Mouse (Mus musculus) brain, embryonic 14.5 days (tissue): ENCODE measurements at regions not wholly inside any gene's neighbourhood (a gene's known extent, or its start where the extent isn't known, plus 50 kb on each side); places are given as distances from the start of the nearest gene placed in this dataset.

ENCODE experiments used
- DNase-seq: peaks from one replicate; pipeline ENCODE4 v3.0.0-alpha.2; 2011; ENCODE audit warnings: low read depth
- CTCF ChIP-seq: fragments of 200-500 bp; IDR thresholded peaks from 2 replicates; pipeline ENCODE4 v1.5.1; 2012; ENCODE audit warnings: inconsistent platforms, mild to moderate bottlenecking, moderate library complexity, borderline replicate concordance; ENCODE audit not compliant: insufficient read depth, insufficient read length; ENCODE audit errors: extremely low read depth
- POLR2A ChIP-seq: fragments of 200-500 bp; IDR thresholded peaks from 2 replicates; pipeline ENCODE4 v1.6.1; 2012; ENCODE audit warnings: mild to moderate bottlenecking, inconsistent platforms, borderline replicate concordance; ENCODE audit not compliant: poor library complexity, insufficient read depth, insufficient read length, severe bottlenecking; ENCODE audit errors: extremely low read depth

DNA sequence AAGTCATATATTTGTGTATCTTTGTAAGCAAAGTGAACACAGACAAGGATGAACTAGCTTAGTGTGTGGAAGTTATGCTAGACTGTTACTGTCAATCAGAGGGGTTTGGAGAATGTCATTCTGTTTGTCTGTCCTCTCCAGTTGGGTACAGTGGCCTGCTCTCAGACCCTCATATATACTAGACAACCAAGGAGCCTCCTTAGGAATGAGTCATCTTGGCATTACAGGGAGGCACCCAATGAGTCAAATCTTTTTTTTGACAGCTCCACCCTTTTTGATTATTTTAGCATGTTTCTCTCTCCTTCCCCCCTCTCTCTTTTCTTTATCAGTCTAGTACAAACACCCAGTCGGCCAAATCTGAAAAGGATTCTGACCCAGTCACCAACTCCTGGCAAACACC lies 416.3 kb upstream of the Ubash3b start:
- DNase-seq = no peak

DNA sequence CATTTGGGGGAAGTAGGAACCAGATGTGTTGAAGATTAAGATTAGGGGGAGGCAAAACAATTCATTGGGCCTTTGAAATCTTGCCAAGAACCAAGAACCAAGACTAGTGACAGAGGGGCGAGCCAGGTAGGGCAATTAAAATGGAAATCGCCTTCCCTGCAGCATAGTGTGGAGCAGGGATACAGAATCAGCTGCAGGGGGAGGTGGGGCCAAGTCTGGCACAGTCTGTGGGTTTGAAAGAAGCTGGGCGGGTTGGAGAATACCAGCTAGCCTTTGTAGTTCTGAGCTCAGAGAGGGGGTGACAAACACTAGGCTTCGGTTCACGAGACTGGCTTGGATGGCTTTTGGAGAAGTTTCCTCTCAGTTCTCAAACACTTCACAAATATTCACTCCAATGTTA lies 414.3 kb upstream of the Ubash3b start:
- TF ChIP-seq POLR2A (no peak), CTCF (no peak)
- DNase-seq = peak; percentile 86

More for the DNA sequence above, 416.3 kb upstream of the Ubash3b start:
- TF ChIP-seq CTCF (no peak), POLR2A (no peak)

DNA sequence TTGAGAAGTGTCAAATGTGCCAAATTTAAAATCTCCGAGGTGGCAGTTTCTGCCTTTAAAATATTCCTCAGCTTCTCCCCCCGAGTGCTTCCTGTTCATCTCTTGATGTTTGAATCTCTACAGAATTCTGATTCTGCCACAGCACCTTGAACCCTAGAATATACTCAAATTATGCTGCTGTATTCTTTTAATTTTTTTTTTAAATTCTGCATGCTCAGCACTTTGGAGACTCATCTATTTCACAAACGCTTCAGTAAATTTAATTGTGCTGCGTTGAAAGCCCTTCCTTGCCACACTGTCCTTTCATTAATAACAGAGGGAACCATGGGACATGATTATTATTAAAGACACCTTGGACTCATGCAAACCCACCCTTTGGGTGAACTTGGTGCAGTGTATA lies 408.8 kb upstream of the Ubash3b start:
- no peak for DNase-seq
- TF ChIP-seq POLR2A = no peak
- TF ChIP-seq CTCF = no peak

DNA sequence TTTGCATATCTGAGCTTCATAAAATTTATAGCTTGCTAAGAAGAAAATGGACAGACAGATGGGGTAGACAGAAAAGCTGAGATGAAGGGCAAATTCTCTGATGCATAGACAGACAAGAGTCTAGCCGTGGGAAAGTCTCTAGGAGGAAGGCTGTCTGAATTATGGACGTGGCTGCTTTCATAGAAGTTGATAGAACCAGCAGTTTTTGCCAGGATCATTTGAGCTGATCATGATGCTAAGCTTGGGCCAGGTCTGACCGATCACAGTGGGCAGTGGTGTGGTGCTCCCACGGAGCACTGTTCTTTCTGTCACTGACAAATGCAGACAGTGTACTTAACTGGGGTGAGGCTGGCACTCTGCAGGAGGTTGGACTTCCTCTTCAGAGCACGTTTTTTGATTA lies 405.0 kb upstream of the Ubash3b start:
- DNase-seq = no peak
- TF ChIP-seq POLR2A (no peak), CTCF (no peak)

DNA sequence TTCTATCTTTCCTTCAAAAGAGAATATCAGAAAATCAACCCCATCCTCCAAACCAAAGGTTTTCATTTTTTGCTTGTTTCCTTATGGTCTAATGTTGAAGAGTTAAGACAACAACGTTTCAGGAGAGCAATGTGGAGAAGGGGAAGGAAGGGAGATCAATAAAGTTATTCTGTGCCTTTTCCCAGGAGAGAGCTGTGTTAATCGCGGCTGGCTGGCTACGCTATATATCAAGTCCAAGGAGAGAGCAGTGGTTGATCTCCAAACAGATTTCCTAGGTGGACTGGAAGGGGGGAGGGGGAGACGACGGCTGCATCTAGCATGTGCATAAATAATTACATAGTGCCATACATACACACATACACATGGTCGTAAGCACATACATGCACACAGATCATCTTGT lies 404.3 kb upstream of the Ubash3b start:
- TF ChIP-seq CTCF (no peak), POLR2A (no peak)

DNA sequence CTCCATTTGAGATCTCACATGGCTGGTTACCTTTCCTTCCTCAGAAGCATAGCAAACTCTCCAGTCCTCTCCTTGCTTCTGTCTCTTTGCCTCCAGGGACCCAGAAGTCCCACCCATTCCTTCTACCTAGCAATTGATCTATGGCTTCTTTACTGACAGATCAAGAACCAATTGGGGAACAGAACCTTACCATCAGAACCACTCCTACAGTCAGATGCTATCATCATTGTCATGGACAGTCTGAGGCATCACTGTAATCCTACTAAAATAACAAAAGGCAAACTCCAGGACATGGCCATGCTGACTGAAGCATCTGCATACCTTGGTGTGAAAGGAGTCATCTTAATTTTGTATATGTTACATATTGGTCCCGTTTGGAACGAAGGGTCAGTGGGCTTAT lies 401.9 kb upstream of the Ubash3b start:
- DNase-seq = no peak
- TF ChIP-seq CTCF (no peak), POLR2A (no peak)

More for the DNA sequence above, 404.3 kb upstream of the Ubash3b start:
- peak; percentile 14 for DNase-seq

DNA sequence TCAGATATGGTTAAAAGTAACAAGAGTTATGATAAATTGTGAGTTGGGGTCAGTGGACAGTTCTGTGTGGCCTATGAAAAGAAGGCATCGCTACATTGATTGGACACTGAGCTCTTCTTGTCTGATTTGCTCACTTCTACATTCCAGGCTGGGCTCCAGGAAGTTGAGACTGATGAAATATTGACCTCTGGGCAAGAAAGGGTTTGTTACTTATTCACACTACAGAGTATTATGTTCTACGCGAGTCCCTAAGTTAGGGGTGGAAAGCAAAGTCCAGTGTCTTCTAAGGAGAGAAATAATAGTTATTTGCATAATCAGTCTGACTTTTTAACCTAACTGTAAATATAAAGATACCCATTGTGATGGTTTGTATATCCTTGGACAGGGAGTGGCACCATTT lies 397.0 kb upstream of the Ubash3b start:
- TF ChIP-seq POLR2A (no peak), CTCF (no peak)
- no peak for DNase-seq

DNA sequence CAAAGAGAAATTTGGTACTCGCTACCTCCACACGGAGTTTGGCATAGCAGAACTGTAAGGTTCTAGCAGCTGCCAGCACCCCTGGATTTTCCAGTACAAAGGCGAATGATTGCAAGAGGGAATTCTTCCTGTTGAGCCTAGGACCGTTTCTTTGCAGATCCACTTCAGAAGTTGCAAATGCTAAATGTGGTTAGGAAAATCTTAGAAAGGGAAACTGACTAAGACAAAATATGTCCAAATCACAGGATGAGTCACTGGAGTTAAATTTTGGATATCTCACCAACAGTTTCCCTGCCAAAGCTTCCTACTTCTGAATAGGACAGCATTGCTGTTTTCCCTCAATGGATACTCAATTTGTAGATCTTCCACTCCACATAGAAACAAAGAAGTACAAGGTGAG lies 395.4 kb upstream of the Ubash3b start:
- TF ChIP-seq CTCF (no peak), POLR2A (no peak)
- DNase-seq = no peak

DNA sequence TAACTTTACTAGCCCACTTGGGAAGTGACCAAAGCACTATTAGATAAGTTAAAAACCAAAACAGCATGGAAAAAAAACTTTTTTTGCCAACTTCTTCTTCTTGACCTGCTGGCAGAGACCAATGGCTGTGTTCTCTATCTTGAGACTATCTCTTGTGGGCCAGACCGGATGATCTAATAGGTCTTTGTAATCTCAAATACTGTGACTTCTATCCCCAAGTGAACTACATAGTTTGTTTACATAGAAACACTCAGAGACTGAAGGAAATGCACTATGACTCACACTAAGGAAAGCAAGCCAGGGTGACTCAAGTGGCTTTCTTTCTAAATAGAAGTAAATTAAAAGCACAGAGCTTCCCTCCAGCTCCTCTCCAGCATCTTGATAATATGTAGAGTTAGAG lies 384.3 kb upstream of the Ubash3b start:
- DNase-seq = no peak
- TF ChIP-seq CTCF (no peak), POLR2A (no peak)

DNA sequence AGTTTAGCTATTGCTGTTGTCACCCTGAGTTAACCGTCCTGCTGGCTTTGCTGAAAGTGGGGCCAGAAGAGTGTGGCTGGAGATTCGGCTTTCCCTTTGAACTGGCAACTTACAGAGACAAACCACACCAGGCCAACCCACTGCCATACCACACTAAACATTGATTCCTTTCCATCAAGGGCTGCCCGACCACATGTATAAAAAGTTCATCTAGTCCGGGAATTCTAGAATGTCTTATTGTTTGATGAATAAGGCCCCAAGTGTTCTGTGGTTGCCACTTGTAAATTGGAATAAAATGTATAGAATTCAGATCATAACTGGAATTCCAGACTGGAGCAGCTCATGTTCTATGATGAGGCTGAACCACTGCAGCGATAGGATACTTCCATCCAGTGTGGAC lies 381.0 kb upstream of the Ubash3b start:
- DNase-seq = no peak
- no peak for TF ChIP-seq CTCF
- no peak for TF ChIP-seq POLR2A

DNA sequence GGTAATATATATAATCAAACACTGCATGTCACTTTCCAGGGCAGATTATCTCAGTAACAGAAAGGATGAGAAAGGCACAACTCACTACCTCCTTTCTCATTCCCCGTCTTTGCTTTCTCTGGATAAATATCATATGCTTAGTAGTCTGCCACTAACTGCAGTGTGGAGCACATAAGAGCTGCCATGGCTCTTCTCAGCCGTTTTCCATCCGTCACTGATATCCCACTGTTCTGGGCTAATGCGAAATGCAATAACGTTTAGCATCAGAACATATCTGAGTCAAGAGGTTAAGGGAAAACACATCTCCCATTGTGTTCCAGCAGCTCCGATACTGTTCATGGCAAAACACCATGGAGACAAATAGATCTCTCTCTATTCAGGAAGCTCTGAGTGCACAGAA lies 379.8 kb upstream of the Ubash3b start:
- TF ChIP-seq POLR2A (no peak), CTCF (no peak)
- peak; percentile 55 for DNase-seq

DNA sequence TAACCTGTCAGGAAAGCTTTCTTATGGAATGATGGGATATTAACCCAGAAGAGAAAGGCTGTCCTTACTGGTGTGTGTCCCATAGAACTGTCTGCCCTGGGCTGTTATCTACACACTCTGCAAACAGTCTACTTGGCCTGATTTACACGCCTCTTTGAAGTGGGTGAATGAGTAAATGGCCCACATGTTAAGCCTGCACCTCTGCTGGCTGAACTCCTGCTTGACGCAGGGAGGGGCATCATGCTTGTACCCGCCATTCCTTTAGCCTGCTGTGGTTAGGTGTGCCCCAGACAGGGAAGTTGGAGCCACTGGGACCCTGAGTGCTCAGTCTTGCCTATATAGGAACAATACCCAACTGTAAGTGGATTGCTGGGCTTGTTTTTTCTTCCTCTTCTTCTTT lies 371.3 kb upstream of the Ubash3b start:
- TF ChIP-seq CTCF (no peak), POLR2A (no peak)

DNA sequence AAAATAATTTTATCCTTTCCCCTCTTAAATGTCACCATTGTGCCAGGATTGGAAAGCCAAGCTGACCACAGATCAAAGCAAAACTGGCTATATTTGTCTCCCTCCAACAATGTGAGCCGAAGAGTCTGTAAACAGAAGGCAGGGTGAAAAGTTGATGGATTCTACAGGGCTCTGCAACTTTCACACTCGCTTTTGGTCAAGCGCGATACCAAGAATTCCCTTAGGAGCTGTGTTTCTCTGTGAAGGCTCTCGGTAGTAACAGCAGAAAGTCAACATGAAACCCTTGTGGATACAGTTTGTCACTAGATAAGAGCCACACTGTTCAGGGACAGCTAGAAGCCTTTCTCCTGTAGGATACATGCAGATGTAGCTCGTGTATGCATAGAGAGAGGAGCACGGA lies 370.8 kb upstream of the Ubash3b start:
- TF ChIP-seq CTCF (no peak), POLR2A (no peak)
- no peak for DNase-seq

More for the DNA sequence above, 371.3 kb upstream of the Ubash3b start:
- DNase-seq = no peak

DNA sequence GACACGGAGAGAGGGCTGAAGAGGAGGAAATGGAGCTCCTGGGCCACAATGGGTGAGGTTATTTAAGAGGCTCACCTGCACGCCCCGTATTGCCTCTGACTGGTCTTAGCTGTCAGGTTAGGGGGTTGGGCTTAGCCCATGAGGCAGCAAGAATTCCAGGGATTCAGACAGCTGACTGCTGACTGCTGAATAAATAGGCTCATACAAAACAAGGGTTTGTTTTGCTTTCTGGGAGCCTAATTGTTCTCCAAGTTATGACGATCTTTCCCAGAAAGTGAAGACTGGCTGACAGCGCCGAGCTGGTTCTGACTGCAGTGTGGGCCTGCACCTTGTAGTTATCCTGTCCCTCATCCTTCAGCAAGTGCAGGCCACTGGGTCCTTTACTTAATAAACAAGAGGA lies 370.1 kb upstream of the Ubash3b start:
- DNase-seq = no peak
- TF ChIP-seq POLR2A (no peak), CTCF (no peak)

DNA sequence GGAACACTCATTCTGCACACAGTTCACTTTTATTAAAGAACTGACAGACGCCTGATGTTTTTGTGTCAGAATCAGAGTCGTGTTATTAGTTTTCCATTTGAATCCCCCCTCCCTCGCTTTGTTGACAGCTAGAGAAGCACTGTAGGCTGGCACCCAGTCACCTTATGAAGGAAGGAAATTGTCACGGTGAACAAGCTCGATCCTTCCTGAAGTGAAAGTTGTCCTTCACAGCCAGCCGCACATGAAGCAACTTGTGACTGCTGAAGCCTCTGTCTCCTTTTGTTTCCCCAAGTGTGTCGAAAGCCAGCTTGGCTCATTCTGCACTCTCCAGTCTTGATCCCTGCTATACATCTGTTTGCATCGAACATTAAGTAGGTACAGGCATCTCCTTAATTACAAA lies 364.6 kb upstream of the Ubash3b start:
- DNase-seq = peak; percentile 81
- TF ChIP-seq CTCF (no peak), POLR2A (no peak)

DNA sequence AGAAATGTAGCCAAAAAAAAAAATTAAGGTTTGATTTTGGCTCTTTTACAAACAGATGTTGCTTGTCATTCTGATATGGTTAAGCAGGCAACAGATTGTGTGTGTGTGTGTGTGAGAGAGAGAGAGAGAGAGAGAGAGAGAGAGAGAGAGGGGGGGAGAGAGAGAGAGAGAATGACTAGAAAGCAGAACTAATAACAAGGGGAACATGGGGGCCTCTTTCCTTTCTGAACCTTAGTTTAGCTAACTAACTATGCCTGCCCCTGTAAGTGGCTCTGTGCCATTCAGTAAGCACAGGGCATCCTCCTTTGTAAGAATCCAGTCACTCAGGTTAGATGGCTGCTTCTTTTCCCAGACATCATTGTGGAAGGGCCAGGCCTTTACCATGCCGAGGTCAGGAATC lies 364.0 kb upstream of the Ubash3b start:
- peak; percentile 66 for DNase-seq
- TF ChIP-seq CTCF (no peak), POLR2A (no peak)

DNA sequence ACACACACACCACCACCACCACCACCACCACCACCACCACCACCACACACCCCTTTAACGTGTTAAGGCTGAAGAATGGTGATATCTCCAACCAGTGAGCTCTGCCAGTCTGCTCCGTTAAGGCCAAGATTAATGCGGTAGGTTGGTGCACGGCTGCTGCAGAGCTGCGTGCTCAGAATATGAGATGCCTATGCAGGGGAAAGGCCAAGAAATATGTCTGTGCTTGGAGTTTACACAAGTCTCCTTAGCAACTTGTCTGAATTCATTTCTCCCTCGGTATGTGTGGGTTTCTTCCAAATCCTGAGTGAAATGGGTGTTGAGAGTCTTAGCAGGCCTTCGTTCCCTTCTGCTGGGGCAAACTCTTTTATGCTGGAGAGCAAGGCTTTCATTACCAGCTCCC lies 363.1 kb upstream of the Ubash3b start:
- TF ChIP-seq CTCF (no peak), POLR2A (no peak)
- peak; percentile 83 for DNase-seq
